Mouse (Mus musculus): Measurements from ENCODE around the gene Timeless. TPM values are rescaled to one million over a fixed set of nuclear protein-coding genes. Genes with fewer than 3 reads are reported as not detected.
"Not testable (repeated sequence)": the region's sequence is repeated elsewhere in the genome, so short reads cannot be mapped to it uniquely, and the experiment has no call there.

Timeless gene
- total RNA-seq, 2 experiments from 2014 or later = 11.5 to 17.3 TPM

DNA sequence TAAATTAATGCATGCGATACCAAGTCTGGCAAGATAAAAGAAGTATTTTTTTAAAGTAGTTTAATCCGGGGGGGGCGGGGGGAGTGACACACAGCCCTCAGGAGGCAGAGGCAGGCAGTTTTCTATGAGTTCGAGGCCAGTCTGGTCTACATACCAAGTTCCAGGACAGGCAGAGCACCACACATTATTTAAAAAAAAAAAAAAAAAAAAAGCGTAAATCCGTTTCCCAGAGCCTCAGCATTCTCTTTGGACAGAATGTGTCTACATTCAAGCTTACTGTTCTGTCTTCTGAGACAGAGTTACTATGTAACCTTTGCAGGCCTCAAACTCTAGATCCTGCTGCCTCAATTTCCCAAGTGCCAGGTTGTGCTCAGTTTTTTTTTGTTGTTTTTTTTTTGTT lies 19.7 kb upstream of the Timeless start:
- no peak for DNase-seq

GRCm38 (mm10) chr10:128212871-128213323 lies 19.0 kb upstream of the Timeless start:
- DNase-seq = peak; percentile 70 to 77
- intact Hi-C loops (cut with DNase I) = loop anchor here (1.0 kb wide), 2 partner anchors 19 to 71 kb away; partner anchors contain the start of gene Timeless

More for the DNA sequence above, 19.7 kb upstream of the Timeless start:
- intact Hi-C loops (cut with DNase I) = no loop called here

DNA sequence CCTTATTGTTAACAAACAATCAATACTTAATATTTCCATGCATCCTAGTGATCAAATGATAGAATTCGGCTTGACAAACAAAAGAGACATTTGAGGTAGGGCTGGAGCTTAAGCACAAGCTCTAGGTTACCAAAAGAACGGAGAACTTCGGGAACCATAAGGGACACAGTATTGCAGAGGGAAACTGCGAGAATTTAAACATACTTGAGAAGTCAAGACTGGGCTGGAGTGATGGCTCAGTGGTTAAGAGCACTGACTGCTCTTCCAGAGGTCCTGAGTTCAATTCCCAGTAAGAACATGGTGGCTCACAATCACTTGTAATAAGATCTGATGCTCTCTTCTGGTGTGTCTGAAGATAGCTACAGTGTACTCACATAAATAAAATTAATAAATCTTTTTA lies 17.8 kb upstream of the Timeless start:
- intact Hi-C loops (cut with DNase I); DNase-seq: not testable (repeated sequence)

- DNase-seq = no peak
- intact Hi-C loops (cut with DNase I) = no loop called here
These were observed 16.9 kb upstream of the Timeless start for GRCm38 (mm10) chr10:128214981-128215380.

DNA sequence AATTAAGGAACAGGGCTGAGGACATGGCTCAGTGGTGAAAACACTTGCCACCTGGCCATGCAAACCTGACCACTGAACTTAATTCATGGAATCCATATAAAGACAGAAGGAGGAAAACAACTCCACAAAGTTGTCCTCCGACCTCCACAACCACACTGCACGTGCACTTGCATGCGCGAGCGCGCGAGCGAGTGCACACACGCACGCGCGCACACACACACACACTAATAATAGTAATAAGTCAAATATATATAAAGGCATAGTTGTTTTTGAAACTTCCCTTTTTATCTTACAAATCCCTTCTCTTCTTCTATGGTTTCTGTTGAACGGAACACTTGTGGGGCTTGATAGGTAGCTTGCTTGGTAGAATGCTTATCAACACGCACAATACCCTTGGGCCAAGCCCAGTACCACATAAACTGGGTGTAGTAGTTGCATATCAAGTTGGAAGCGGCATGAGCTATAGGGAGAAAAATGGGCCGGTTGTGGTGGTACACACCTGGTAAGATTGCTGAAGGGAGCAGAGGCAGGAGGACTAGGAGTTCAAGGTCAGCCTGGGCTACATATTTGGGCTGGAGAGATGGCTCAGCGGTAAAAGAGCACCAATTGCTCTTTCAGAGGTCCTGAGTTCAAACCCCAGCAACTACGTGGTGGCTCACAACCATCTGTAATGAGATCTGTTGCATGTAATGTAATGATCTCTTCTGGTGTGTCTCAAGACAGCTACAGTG lies 13.3 kb upstream of the Timeless start:
- no peak for DNase-seq
- intact Hi-C loops (cut with DNase I) = no loop called here

DNA sequence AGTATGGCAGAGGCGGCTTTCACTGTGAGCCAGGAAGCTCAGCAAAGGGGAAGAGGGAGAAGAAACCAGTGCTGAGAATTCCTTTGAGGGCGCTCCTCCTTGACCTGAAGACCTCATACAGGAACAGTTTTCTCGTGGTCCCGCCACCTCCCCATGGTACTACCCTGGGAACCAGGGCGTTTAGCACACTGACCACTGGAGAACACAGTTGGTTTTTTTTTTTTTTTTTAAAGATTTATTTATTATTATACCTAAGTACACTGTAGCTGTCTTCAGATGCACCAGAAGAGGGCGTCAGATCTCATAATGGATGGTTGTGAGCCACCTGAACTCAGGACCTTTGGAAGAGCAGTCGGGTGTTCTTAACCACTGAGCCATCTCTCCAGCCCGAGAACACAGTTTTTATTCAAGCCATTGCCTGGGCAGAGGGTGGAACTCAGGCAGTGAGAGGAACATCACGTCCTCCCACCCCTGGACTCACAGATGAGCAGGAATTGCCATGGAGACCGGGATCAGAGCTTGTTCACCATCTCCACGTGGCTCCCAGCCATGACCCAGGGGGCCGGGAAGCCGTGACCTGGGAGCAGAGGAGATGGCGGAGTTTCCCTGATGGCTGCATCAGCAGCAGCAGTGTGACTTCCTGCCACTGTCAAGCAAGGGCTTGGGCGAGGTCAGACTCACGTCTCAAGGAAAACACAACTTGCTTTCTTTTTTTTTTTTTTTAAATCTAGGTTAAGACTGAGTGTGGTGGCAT lies 10.2 kb upstream of the Timeless start:
- intact Hi-C loops (cut with DNase I) = no loop called here
- no peak for DNase-seq

DNA sequence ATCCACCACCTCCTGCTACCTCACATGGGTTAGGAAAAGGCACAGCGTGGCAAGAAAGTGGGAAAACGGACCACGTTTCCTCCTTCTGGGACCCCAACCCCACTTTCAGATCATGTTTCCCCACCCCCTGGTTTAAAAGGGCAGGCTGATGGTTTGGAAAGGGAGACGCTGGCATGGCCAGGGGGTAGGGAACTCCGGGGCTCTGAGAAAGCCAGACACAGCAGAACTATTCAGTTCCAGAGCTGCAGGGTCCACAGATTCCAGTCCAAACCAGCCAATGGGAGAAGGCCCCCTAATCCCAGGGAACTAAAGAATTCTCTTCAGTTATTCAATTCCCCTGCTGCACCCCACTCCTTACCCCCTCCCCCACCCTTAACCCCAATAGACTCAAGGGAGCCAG lies 6.8 kb upstream of the Timeless start:
- intact Hi-C loops (cut with DNase I) = no loop called here
- DNase-seq = no peak

- intact Hi-C loops (cut with DNase I) = no loop called here
- DNase-seq = no peak
These were observed 6.3 kb upstream of the Timeless start, which contains the start of gene Mip for GRCm38 (mm10) chr10:128225538-128225937. TSS of gene Mip (plus strand) at chr10:128225838.

DNA sequence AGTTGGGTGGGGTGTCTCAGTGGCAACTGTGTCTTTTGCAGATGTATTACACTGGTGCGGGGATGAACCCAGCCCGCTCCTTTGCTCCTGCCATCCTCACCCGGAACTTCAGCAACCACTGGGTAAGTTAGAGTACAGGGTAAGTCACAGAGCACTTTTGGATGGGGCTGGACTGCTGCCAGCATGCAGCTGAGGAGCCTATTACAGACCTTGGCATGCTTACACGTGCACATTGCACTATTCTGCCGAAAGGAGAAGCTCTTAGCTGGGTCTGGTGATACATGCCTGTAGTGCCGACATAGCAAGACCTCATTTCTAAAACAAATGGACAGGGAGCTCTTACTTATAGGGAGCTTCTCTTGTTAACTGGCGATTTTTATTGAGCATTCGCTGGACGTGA lies 4.3 kb upstream of the Timeless start:
- no peak for DNase-seq
- intact Hi-C loops (cut with DNase I) = no loop called here

- intact Hi-C loops (cut with DNase I) = no loop called here
These were observed 3.9 kb upstream of the Timeless start for GRCm38 (mm10) chr10:128228009-128228408.

DNA sequence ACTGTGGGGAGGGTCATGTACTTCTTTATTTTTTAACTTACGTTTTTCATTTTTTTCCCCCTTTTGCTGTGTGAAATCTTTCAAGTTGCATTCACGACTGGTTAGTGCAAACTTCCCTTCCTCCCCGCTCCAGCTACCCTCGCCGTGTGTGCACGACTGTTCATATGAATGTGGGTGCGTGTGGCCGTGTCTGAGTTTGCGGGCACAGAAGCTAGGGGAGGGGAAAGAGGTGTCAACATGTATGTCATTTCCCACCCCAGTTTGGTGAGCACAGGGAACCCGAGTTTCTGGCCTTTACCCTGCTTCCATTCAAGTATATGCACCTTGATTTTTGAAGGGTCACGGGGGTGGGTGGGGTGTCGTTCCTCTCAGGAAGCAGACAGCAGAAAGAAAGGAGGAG lies 1.3 kb upstream of the Timeless start:
- intact Hi-C loops (cut with DNase I) = no loop called here

More at GRCm38 (mm10) chr10:128228009-128228408, 3.9 kb upstream of the Timeless start:
- DNase-seq = no peak

DNA sequence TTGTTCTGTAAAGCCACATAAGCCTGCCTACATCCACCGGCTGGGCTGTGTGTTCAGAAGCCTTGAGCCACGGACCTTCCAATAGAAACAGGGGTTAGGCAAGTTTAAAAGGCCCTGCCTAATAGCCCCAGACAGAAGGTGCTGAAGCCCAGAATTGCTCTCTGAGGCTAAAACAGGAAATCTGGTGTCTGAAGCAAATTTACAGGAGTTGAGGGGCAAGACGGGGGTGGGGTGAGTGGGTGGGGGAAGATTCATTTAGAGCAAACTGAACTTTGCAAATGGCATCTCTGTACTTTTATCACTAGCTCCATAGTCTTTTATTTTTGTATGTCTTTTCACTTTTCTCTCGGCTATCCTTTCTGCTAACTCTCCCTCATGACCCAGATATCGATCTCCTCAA lies 719 bp upstream of the Timeless start:
- DNase-seq = no peak
- intact Hi-C loops (cut with DNase I) = no loop called here

More for the DNA sequence above, 1.3 kb upstream of the Timeless start:
- no peak for DNase-seq

GRCm38 (mm10) chr10:128232420-128232985 lies 638 bp downstream of the Timeless start:
- DNase-seq = peak; percentile 73 to 76
- intact Hi-C loops (cut with DNase I) = loop anchor here (1.0 kb wide), 1 partner anchor 19 kb away; no protein-coding TSS in a partner anchor

- no peak for DNase-seq
- intact Hi-C loops (cut with DNase I) = no loop called here
These were observed 4.5 kb downstream of the Timeless start for GRCm38 (mm10) chr10:128236321-128236720.

GRCm38 (mm10) chr10:128237807-128238480 lies 6.1 kb downstream of the Timeless start:
- peak; percentile 53 to 60 for DNase-seq
- intact Hi-C loops (cut with DNase I) = no loop called here

DNA sequence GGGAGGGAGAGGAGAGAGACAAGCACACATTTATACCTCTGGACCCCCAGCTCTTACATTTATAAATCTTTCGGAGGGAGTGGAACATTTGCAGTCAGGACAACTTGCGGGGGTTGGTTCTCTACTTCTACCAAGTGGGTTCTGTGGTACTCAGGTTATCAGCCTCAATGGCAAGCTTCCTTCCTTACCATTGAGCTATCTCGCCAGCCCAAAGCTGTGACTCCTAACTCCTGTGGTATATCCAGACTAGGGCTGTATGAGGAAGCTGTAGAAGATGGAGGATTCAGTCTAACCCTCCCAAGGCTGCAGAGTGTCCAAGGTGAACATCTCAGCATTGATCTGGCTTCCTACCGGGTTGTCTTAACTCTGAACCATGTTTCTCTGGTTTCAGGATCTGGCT lies 7.3 kb downstream of the Timeless start:
- intact Hi-C loops (cut with DNase I) = no loop called here
- no peak for DNase-seq

DNA sequence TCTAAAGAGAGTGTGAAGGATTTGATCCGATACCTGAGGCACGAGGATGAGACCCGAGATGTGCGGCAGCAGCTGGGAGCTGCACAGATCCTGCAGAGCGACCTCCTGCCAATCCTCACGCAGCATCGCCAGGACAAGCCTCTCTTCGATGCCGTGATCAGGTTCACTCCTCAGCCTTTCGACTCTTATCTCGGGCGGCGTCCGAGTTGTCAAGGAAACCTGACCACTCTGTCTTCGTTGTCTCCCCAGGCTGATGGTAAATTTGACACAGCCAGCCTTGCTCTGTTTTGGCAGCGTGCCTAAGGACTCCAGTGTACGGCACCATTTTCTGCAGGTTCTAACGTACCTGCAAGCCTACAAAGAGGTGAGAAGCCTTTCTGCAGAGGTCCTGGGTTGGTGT lies 8.3 kb downstream of the Timeless start:
- intact Hi-C loops (cut with DNase I) = no loop called here
- DNase-seq = no peak

DNA sequence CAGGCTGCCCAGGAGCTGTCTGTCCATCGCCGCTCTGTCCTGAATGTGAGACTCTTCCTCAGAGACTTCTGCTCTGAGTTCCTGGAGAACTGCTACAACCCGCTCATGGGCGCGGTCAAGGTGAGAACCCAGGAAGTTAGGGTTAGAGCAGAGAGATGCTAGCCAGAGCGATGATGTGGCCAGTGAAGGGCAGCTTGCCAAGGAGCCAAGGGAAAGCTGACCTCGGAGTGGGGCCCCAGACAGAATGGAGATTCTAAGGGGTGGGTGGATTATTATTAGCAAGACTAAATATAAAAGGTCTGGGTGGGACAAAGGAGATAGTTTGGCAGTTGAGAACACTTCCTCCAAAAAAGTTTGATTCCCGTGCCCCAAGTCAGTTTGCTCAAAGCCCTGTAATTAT lies 11.4 kb downstream of the Timeless start:
- intact Hi-C loops (cut with DNase I) = no loop called here
- DNase-seq = peak; percentile 17 to 37

DNA sequence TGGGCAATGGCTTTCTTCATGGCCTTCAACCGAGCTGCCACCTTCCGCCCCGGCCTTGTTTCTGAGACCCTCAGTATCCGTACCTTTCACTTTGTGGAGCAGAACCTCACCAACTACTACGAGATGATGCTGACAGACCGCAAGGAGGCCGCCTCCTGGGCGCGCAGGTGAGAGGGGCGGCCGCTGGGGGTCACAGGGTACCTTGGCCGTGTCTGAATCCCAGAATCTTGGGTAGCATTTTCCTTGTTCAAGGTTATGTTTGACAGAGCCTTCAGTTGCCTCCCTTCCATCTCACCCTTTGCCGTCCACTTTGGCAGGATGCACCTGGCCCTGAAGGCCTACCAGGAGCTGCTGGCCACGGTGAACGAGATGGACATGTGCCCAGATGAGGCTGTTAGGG lies 12.3 kb downstream of the Timeless start:
- no peak for DNase-seq

DNA sequence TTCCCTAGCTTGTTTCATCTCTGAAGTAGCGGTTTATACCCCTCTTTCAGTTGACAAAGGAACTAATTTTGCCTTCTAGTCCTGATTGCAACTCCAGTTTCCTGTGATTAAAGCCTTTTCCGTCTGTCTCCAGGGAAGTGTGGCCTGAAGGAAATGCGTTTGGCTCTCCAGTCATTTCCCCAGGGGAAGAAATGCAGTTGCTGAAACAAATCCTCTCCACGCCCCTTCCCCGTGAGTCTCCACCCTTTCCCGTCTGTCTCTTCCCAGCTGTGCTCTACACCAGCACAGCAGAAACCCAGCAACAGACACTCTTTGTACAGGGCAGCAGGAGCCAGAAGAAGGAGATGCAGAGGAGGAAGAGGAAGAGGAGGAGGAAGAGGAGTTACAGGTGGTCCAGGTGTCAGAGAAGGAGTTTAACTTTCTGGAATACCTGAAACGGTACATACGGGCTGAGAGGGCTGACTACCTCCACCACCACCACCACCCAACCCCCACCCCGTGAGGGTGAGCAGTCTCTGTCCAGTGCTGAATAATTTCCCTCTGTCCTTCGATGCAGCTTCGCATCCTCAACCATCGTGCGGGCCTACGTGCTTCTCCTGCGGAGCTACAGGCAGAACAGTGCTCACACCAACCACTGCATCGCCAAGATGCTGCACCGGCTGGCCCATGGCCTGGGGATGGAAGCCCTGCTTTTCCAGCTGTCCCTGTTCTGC lies 15.3 kb downstream of the Timeless start:
- intact Hi-C loops (cut with DNase I) = no loop called here
- peak; percentile 68 to 76 for DNase-seq

More for the DNA sequence above, 12.3 kb downstream of the Timeless start:
- intact Hi-C loops (cut with DNase I) = no loop called here
